Comparison of ENCODE assay signal across 15 mouse cellular contexts in genomic region chr2:29485519-29485918, GRCm38 (mm10).
DNase-seq lines count a peak whose midpoint lies in the region; ATAC-seq and TF ChIP-seq lines count a peak whose summit lies in the region.
"Had no signal": no experiment of that assay in that cellular context is flagged by ENCODE, and none has a peak within 500 bp of the region (broad histone marks: within the 10 kb centered on the region; RNA-seq: fewer than 3 reads in every experiment).

No protein-coding gene starts in this region.

- peak; percentile 38 to 51 for DNase-seq in cerebellum, postnatal 10 days
- DNase-seq in cerebellum, adult 11-12 months, result no peak
- DNase-seq in heart, postnatal 0 days (ENCODE audit: low spot score), result peak; percentile 69
- no peak for DNase-seq in heart, embryonic 10.5 days (ENCODE audit: low spot score)
- DNase-seq in lung, postnatal 14 days, result peak; percentile 25
- DNase-seq in lung, postnatal 0 days (ENCODE audit: low spot score), result no peak
- DNase-seq in kidney, postnatal 36 days, result peak; percentile 86 to 87
- DNase-seq: gastrocnemius, postnatal 10 days; right cerebral cortex, postnatal 25 days; thymus, postnatal 36 days had no signal

- no peaks in the 10 kb centered on the region for H3K9me3 ChIP-seq in heart, postnatal 0 days (replicated peaks; ENCODE audit: control insufficient read depth, low read length)
- no peaks in the 10 kb centered on the region for H3K9me3 ChIP-seq in heart, embryonic 10.5 days
- no peaks in the 10 kb centered on the region for H3K9me3 ChIP-seq in lung, postnatal 0 days (ENCODE audit: low read length)
- H3K9me3 ChIP-seq: liver, embryonic 15.5 days; midbrain, embryonic 12.5 days had no signal

- H3K36me3 ChIP-seq in heart, postnatal 0 days (replicated peaks; ENCODE audit: control insufficient read depth, insufficient read depth, low read length), result no peaks in the 10 kb centered on the region
- H3K36me3 ChIP-seq in heart, embryonic 10.5 days, result no peaks in the 10 kb centered on the region
- H3K36me3 ChIP-seq in lung, postnatal 0 days (ENCODE audit: insufficient read depth, low read length), result no peaks in the 10 kb centered on the region
- H3K36me3 ChIP-seq: liver, embryonic 15.5 days; midbrain, embryonic 12.5 days had no signal

- TF ChIP-seq CTCF in heart, postnatal 0 days (IDR thresholded peaks at IDR 0.05; ENCODE audit: low read depth), result no peak
- TF ChIP-seq CTCF in lung, postnatal 0 days (IDR thresholded peaks at IDR 0.05), result no peak

- no peaks in the 10 kb centered on the region for H3K27me3 ChIP-seq in heart, postnatal 0 days (ENCODE audit: control insufficient read depth, insufficient read depth, low read length)
- no peaks in the 10 kb centered on the region for H3K27me3 ChIP-seq in heart, embryonic 10.5 days (ENCODE audit: insufficient read depth, poor library complexity, severe bottlenecking)
- H3K27me3 ChIP-seq in lung, postnatal 0 days (replicated peaks; ENCODE audit: insufficient read depth, low read length), result no peaks in the 10 kb centered on the region
- H3K27me3 ChIP-seq: liver, embryonic 15.5 days; midbrain, embryonic 12.5 days; Patski had no signal

- no peak overlapping the region for H3K4me2 ChIP-seq in heart, postnatal 0 days (ENCODE audit: low read depth, low read length)
- no peak overlapping the region for H3K4me2 ChIP-seq in lung, postnatal 0 days (replicated peaks; ENCODE audit: low read depth, low read length)
- H3K4me2 ChIP-seq: liver, embryonic 15.5 days; midbrain, embryonic 12.5 days had no signal

- no peak for TF ChIP-seq EP300 in heart, postnatal 0 days (IDR thresholded peaks at IDR 0.05; ENCODE audit: low read depth)
- no peak for TF ChIP-seq EP300 in lung, postnatal 0 days (IDR thresholded peaks at IDR 0.05)

- H3K4me3 ChIP-seq in heart, postnatal 0 days (ENCODE audit: low read depth, low read length), result no peak overlapping the region
- no peak overlapping the region for H3K4me3 ChIP-seq in heart, embryonic 10.5 days
- H3K4me3 ChIP-seq in lung, postnatal 0 days (ENCODE audit: low read depth, low read length), result no peak overlapping the region
- H3K4me3 ChIP-seq: liver, embryonic 15.5 days; midbrain, embryonic 12.5 days had no signal

- no peak overlapping the region for H3K9ac ChIP-seq in heart, postnatal 0 days (replicated peaks; ENCODE audit: low read depth, low read length)
- no peak overlapping the region for H3K9ac ChIP-seq in lung, postnatal 0 days (replicated peaks; ENCODE audit: low read depth)
- H3K9ac ChIP-seq: liver, embryonic 15.5 days; midbrain, embryonic 12.5 days had no signal

- H3K27ac ChIP-seq in heart, postnatal 0 days (ENCODE audit: low read depth), result no peak overlapping the region
- H3K27ac ChIP-seq in heart, embryonic 10.5 days, result no peak overlapping the region
- H3K27ac ChIP-seq in lung, postnatal 0 days (ENCODE audit: low read length), result no peak overlapping the region
- H3K27ac ChIP-seq: liver, embryonic 15.5 days; midbrain, embryonic 12.5 days had no signal

- ATAC-seq in heart, postnatal 0 days (ENCODE audit: insufficient read depth, low read depth), result peak; percentile 66
- no peak for ATAC-seq in lung, postnatal 0 days
- ATAC-seq in CD4-positive, CD25-positive, alpha-beta regulatory T cell, adult 4 months, result no peak
- ATAC-seq: hindbrain, embryonic 16.5 days; Patski had no signal

- peaks cover 9% of the 10 kb centered on the region; the same call in 1 of the 2 replicates for H3K4me1 ChIP-seq in heart, postnatal 0 days (ENCODE audit: control insufficient read depth, insufficient read depth)
- H3K4me1 ChIP-seq in heart, embryonic 10.5 days, result peaks cover 27% of the 10 kb centered on the region
- no peaks in the 10 kb centered on the region for H3K4me1 ChIP-seq in lung, postnatal 0 days (ENCODE audit: insufficient read depth, low read depth, low read length)
- H3K4me1 ChIP-seq: liver, embryonic 15.5 days had no signal

- 44% methylated on average over 2 of the region's 2 CpGs for WGBS in heart, postnatal 0 days
- 84% methylated on average over 2 of the region's 2 CpGs for WGBS in heart, embryonic 10.5 days
- 68% methylated on average over 2 of the region's 2 CpGs for WGBS in lung, postnatal 0 days

Comparison
In these comparisons a context has a peak if more than half of its experiments do, and no peak if none do; other contexts are left out.
1. DNase-seq: peak in cerebellum, postnatal 10 days (2 of 2), heart, postnatal 0 days (single experiment), lung, postnatal 14 days (single experiment) and kidney, postnatal 36 days (2 of 2); none in cerebellum, adult 11-12 months (single experiment), heart, embryonic 10.5 days (single experiment) and lung, postnatal 0 days (single experiment).